8 mouse cellular contexts compared by ENCODE assay signal in genomic region chr6:118561745-118562609, GRCm38 (mm10). TPM values are rescaled to one million over a fixed set of nuclear protein-coding genes. Genes with fewer than 3 reads are reported as not detected.
DNase-seq lines count a peak whose midpoint lies in the region; ATAC-seq lines count a peak whose summit lies in the region.

Ankrd26 (minus strand) TSS chr6:118562226.

- H3K36me3 ChIP-seq in hindbrain, embryonic 16.5 days (ENCODE audit: control insufficient read depth, insufficient read depth, low read length): peaks cover 9% of the 10 kb centered on the region
- no peaks in the 10 kb centered on the region for H3K36me3 ChIP-seq in macrophage (ENCODE audit: inconsistent target)

- H3K9ac ChIP-seq in hindbrain, embryonic 16.5 days (ENCODE audit: low read depth, low read length): peak within 1 kb of the TSS; percentile 81

- H3K4me2 ChIP-seq in hindbrain, embryonic 16.5 days (ENCODE audit: low read length): peak within 1 kb of the TSS; percentile 95

- DNase-seq in WW6 (ENCODE audit: low read depth, low spot score): peak; percentile 81
- DNase-seq in cerebellum, postnatal 4 days (ENCODE audit: low spot score in 2 of 2): peak; percentile 72 to 88
- peak; percentile 92 for DNase-seq in gastrocnemius, adult 18-20 months (ENCODE audit: low spot score)
- DNase-seq in left cerebral cortex, adult 18-20 months (ENCODE audit: low spot score in 2 of 2): peak; percentile 90 to 95
- peak; percentile 93 for DNase-seq in right cerebral cortex, adult 18-20 months
- DNase-seq in urinary bladder, postnatal 10 days (ENCODE audit: low spot score): peak; percentile 57

- H3K79me2 ChIP-seq in macrophage (ENCODE audit: inconsistent target): no peaks in the 10 kb centered on the region

- peak within 1 kb of the TSS; percentile 73 for H3K4me3 ChIP-seq in hindbrain, embryonic 16.5 days (ENCODE audit: low read length)
- H3K4me3 ChIP-seq in macrophage (ENCODE audit: inconsistent target): peak within 1 kb of the TSS; percentile 81

- peak within 1 kb of the TSS; percentile 87 for H3K27ac ChIP-seq in hindbrain, embryonic 16.5 days (ENCODE audit: low read depth, low read length)
- peak within 1 kb of the TSS; percentile 54 for H3K27ac ChIP-seq in macrophage

- peak; percentile 98 for ATAC-seq in hindbrain, embryonic 16.5 days

- H3K27me3 ChIP-seq in hindbrain, embryonic 16.5 days (replicated peaks; ENCODE audit: control insufficient read depth, insufficient read depth, low read length): no peaks in the 10 kb centered on the region

- H3K9me3 ChIP-seq in hindbrain, embryonic 16.5 days (ENCODE audit: control insufficient read depth, low read length): no peaks in the 10 kb centered on the region

- peaks cover 13% of the 10 kb centered on the region for H3K4me1 ChIP-seq in hindbrain, embryonic 16.5 days (ENCODE audit: control insufficient read depth, insufficient read depth, low read depth, low read length)

- 6% methylated on average over 54 of the region's 54 CpGs for WGBS in hindbrain, embryonic 16.5 days
- WGBS in macrophage (ENCODE audit: missing documents): 2% methylated on average over 54 of the region's 54 CpGs

RNA-seq across cellular contexts. Expression of gene Ankrd26, which starts in this region (rescaled TPM):
- 1 to 10 TPM; 2.0 to 2.6 TPM for total RNA-seq in gastrocnemius, adult 18-20 months (2021)
- 16.0 and 16.6 TPM in 2 replicates for polyA plus RNA-seq in hindbrain, embryonic 16.5 days (2015; fragmentation: Nextera tagmentation; extraction: Ambion mirVana)
- total RNA-seq in left cerebral cortex, adult 18-20 months (2021): 10 to 100 TPM; 11.5 to 13.2 TPM
- total RNA-seq in macrophage (2018; cell fraction: chromatin; rRNA removed): 10 to 100 TPM in 25 of 26 experiments, 1 to 10 TPM in 1; 10.0 to 45.8 (median 24.6) TPM
- 1 to 10 TPM in 25 of 26 experiments, under 1 TPM in 1; 0.96 to 4.1 (median 2.7) TPM for total RNA-seq in macrophage (2018; cell fraction: cytosol; rRNA removed)
- total RNA-seq in macrophage (2018; cell fraction: nucleus; rRNA removed): 10 to 100 TPM in 9 of 26 experiments, 1 to 10 TPM in 17; 2.7 to 21.5 (median 8.4) TPM
- 2.6 to 4.8 TPM (median 3.3 TPM) in 3 replicates for polyA plus RNA-seq in macrophage (2018)

Comparison
In these comparisons a context has a peak if more than half of its experiments do, and no peak if none do; other contexts are left out.
1. Peak in every context shown above with its lines: DNase-seq, ATAC-seq, H3K4me3 ChIP-seq and H3K27ac ChIP-seq.